Mouse (Mus musculus) frontal cortex, adult 2 months (tissue): ENCODE measurements around the gene Ap5s1. TPM values are rescaled to one million over a fixed set of nuclear protein-coding genes. Genes with fewer than 3 reads are reported as not detected.
A peak's percentile ranks its signal among the peaks of the same experiment; 100 is the strongest.
"Not testable (repeated sequence)": the region's sequence is repeated elsewhere in the genome, so short reads cannot be mapped to it uniquely, and the experiment has no call there.

Source experiments
- DNase-seq, 2 experiments: peaks; one replicate each; pipeline ENCODE4 v3.0.0; 2022; ENCODE audit warnings: low spot score in 1 of 2; ENCODE audit errors: extremely low spot score in 1 of 2
- polyA plus RNA-seq: library from polyadenylated mRNA; depleted of rRNA; stranded (reverse); fragments of >200 nt; gene quantifications from 2 replicates; pipeline ENCODE4 v1.2.3, GENCODE M21; 2012

The Ap5s1 gene
- polyA plus RNA-seq, 1 experiment = 47.2 TPM

DNA sequence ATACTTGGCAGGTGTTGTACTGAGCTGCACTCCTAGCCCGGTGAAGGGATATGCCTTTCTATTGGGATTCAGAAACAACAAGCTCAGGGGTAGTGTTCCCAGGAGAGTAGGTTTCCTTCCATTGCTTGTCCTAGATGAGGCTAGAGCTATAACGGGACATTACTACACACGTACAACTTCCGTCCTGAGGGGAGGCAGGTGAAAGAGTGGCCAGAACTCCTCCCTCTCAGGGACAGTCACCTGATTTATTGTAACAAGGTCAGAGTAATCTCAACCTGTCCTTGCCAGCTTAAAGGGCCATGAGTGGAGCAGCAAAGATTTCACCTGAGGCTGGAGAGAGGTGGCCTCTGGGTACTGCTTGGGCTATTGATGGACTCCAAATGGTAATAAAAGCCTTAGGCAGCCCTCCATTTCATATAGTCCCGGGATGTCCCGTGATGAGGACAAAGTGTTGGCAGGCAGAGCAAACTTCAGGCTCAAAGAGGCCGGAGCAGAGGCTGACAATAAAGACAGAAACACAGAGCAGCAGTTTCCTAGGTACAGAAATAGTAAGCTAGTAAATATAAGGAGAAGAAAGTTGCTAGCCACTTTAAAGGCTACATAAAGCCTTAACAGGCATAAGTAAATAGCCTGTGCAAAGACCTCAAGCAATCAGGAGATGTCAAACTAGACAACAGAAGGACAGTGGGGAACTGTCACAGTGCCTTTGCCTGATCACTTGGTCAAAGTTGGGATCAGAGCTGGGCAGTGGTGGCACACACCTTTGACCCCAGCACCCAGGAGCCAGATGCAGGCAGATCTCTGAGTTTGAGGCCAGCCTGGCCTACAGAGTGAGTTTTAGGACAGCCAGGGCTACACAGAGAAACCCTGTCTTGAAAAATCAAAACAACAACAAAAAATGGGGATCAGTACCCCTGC, 9.3 kb downstream of the Ap5s1 start:
- no peak for DNase-seq

DNA sequence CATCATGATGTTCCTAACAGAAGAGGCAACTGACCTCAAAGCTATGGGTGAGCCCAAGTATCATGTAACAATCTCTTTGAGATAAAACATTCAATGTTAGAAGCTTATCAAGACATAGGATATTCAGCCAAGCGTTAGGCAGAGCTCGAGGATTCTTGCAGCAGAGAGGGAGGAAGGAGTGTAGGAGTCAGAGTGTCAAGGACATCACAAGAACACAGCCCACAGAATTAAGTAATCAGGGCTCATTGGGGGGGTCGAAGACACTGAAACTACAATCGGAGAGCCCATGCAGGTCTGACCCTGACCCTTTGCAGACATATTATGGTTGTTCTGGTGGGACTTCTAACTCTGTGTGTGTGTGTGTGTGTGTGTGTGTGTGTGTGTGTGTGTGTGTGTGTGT, 13.2 kb downstream of the Ap5s1 start:
- no peak for DNase-seq

DNA sequence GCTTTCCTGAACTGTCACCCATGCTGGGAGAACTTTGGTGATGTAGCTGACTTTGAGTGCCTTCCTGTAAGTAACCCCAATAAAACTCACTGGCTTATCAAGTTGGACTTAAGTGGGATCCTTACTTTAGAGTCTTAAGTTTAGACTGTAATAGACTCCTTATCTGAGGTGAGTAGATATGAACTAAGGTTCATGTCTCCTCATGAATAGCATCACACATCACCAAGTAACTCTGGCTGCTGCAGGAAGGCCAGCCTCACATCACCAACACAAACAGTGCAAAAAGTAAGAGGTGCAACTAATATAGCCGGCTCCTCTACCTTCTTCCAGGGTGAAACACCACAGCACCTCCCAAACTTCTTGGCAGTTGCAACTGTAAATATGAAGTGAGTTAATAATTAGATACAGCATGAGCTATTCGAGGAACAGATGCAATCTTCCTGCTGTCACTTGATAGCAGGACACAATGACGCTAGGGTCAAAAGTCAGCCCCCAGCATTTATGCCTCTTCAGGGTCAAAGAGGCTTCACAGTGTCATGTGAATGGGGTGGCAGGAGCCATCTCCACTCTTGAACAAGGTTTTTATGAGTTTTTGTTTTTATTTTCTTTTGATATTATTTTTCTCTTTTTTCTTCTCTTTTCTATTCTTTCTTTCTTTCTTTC, 15.1 kb downstream of the Ap5s1 start:
- DNase-seq = no peak

GRCm38 (mm10) chr2:131222562-131222961, 15.7 kb downstream of the Ap5s1 start:
- no peak for DNase-seq

DNA sequence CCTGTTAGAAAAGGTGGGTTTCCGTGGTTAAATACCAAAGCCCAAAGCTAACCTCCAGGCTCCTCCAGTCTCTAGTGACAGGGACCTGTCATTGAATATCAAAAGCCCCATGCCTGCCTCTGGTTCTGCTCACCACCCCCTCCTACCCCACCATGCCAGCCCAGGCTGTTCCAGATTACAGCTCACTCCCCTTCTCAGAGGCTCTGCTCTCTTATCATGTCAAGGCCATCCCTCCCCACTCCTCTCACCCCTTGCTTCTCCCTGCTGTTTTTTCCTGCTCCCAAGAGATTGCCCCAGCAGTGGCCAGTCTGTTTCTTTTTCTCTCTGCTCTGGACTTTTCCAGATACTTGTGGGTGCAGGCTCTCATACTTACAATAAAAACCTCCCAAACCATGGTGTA, 16.7 kb downstream of the Ap5s1 start:
- DNase-seq = no peak

GRCm38 (mm10) chr2:131225178-131225577, 18.3 kb downstream of the Ap5s1 start:
- DNase-seq = no peak

- DNase-seq = not testable (repeated sequence)
These were observed 19.8 kb downstream of the Ap5s1 start for GRCm38 (mm10) chr2:131226669-131227068.

GRCm38 (mm10) chr2:131227243-131227642, 20.4 kb downstream of the Ap5s1 start:
- DNase-seq = no peak

DNA sequence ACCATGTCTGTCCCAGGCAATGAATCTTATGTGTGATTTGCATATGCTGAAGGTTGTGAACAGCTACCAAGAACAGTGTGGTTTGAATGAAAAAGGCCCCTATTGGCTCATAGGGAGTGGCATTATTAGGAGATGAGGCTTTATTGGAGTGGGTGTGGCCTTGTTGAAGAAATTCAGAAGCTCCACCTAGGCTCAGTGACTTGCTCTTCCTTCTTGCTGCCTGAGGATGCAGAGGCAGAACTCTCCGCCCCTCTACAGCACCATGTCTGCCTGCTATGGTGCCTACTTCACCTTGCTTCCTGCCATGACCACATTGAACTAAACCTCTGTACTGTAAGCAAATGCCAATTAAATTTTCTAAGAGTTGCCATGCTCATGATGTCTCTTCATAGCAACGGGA, 25.7 kb downstream of the Ap5s1 start:
- DNase-seq = no peak

GRCm38 (mm10) chr2:131233307-131234126, 26.6 kb downstream of the Ap5s1 start, which contains the start of gene Mavs:
Mavs (plus strand) TSS chr2:131234063.
- DNase-seq = peak; percentile 90 to 93

GRCm38 (mm10) chr2:131234127-131234650, 27.3 kb downstream of the Ap5s1 start:
- no peak for DNase-seq

- DNase-seq = no peak
These were observed 28.2 kb downstream of the Ap5s1 start for GRCm38 (mm10) chr2:131234970-131235635.

GRCm38 (mm10) chr2:131242180-131242579, 35.3 kb downstream of the Ap5s1 start:
- no peak for DNase-seq

DNA sequence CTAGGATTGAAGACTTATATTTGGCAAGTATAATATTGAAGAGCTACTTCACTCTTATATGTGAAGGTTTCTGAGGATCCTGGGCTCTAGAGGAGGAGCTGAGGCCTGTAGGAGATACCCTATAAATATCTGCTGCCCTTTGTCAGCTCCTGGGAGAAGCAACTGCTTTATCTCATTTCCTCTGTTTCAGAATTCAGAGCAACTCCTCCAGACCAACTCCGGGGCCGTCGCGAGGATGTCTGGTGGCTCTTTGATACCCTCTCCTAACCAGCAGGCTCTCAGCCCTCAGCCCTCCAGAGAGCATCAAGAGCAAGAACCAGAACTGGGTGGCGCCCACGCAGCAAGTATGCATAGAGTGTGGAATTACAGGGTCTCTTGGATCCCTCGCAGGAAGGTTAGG, 36.1 kb downstream of the Ap5s1 start:
- no peak for DNase-seq

GRCm38 (mm10) chr2:131253681-131254328, 46.9 kb downstream of the Ap5s1 start:
- no peak for DNase-seq

- no peak for DNase-seq
These were observed 47.4 kb downstream of the Ap5s1 start for GRCm38 (mm10) chr2:131254329-131254713.

DNA sequence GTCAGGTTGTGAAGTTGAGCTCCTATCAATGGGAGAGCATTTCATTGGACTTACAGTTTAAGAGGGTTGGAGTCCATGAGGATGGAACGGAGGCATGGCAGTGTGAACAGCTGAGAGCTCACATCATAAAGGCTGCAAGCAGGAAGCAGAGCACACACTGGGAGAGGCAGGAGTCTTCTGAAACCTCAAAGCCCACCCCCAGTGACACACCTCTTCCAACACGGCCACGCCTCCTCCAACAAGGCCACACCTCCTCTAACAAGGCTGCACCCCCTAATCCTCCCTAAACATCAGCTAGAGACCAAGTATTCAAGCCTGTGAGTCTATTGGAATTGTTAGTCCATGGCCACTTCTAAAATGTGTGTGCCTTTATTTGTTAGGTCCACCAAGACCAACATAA, 48.9 kb downstream of the Ap5s1 start:
- DNase-seq = no peak

DNA sequence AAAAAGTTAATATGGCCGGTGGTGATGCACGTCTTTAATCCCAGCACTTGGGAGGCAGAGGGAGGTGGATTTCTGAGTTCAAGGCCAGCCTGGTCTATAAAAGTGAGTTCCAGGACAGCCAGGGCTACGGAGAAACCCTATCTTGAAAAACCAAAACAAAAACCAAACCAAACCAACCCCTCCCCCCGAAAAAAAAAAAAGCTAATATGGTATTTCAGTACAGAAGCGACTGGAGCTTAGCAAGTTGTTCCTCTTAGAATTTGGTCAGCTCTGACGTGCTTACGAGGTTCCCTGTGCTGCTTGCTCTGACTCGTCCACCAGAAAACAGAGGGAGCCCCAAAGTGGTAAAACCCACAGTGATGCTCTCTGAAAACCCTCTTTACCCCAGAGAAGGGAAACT, 51.8 kb downstream of the Ap5s1 start:
- DNase-seq = no peak

DNA sequence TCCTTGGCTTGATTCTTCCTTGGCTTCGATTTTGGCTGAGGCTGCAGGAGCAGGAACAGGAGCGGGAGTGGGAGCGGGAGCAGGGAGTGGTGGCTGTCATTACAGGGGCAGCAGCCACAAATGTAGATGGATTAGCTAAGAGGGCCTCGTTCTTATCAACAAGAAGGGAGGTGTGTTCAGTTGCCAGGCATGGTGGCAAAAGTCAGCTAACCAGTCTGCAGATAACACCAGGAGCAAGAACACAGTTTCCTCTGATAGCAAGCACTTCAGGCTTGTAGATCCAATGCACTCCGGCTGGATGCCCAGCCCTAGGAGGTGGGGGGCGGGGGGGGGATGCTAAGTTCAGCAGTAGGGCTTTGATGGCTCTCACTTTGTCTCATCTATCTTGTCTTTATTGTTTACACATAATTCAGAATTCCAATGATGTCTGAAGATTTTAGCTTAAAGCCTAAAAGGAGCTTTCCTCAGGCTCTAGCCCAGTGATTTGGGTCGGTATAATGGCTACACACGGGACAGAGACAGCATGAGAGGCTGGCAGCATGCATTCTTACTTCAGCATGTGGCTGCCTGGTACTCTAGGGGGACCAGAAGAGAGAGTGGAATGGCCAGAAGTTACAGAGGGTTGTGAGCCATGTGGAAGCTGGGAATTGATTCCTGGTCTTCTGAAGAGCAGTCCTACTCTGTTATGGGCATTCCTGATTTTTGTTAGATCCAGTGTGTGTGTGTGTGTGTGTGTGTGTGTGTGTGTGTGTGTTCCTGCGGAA, 53.8 kb downstream of the Ap5s1 start:
- DNase-seq = no peak
